In genomic region chr7:113151499-113151898, GRCm38 (mm10) we compare ENCODE assay signal across 9 mouse cellular contexts. TPM values are rescaled to one million over a fixed set of nuclear protein-coding genes. Genes with fewer than 3 reads are reported as not detected.
A peak's percentile ranks its signal among the peaks of the same experiment; 100 is the strongest.
DNase-seq lines count a peak whose midpoint lies in the region; ATAC-seq lines count a peak whose summit lies in the region.
"Had no signal": no experiment of that assay in that cellular context is flagged by ENCODE, and none has a peak within 500 bp of the region (broad histone marks: within the 10 kb centered on the region; RNA-seq: fewer than 3 reads in every experiment).

No protein-coding gene starts in this region.

- peaks cover 8% of the 10 kb centered on the region; the same call in 1 of the 2 replicates for H3K4me1 ChIP-seq in intestine, embryonic 16.5 days (ENCODE audit: control insufficient read depth, insufficient read depth, low read length)

- intact Hi-C loops in gastrocnemius, postnatal 36 days (cut with DNase I), result no loop called here

- WGBS in intestine, embryonic 16.5 days, result 33% methylated on average over 6 of the region's 6 CpGs

- peak overlapping the region; percentile 46 for H3K27ac ChIP-seq in intestine, embryonic 16.5 days (ENCODE audit: low read length)
- H3K27ac ChIP-seq: limb, embryonic 15.5 days had no signal

- H3K4me3 ChIP-seq in intestine, embryonic 16.5 days (ENCODE audit: low read length), result no peak overlapping the region
- H3K4me3 ChIP-seq: limb, embryonic 15.5 days had no signal

- peak; percentile 43 for DNase-seq in lung, postnatal 10 days
- DNase-seq in lung, postnatal 36 days, result no peak
- peak; percentile 59 for DNase-seq in adrenal gland, postnatal 10 days
- DNase-seq in gastrocnemius, postnatal 36 days, result peak; percentile 28 to 49
- DNase-seq in spleen, adult 12 weeks (ENCODE audit: low spot score), result no peak
- DNase-seq in right cerebral cortex, adult 2 months (ENCODE audit: low spot score in 2 of 2), result no peak
- DNase-seq in B cell, adult 2 months, result no peak

- H3K4me2 ChIP-seq in intestine, embryonic 16.5 days (ENCODE audit: low read depth, low read length), result no peak overlapping the region
- H3K4me2 ChIP-seq: limb, embryonic 15.5 days had no signal

- ATAC-seq in intestine, embryonic 16.5 days, result peak; percentile 48; the same call in 1 of the 2 replicates

- H3K9ac ChIP-seq in intestine, embryonic 16.5 days (ENCODE audit: low read depth, low read length), result no peak overlapping the region
- H3K9ac ChIP-seq: limb, embryonic 15.5 days had no signal

- no peaks in the 10 kb centered on the region for H3K36me3 ChIP-seq in intestine, embryonic 16.5 days (ENCODE audit: control insufficient read depth, insufficient read depth, low read length)
- H3K36me3 ChIP-seq: limb, embryonic 15.5 days had no signal

- no peaks in the 10 kb centered on the region for H3K9me3 ChIP-seq in intestine, embryonic 16.5 days (ENCODE audit: control insufficient read depth, low read length)
- H3K9me3 ChIP-seq: limb, embryonic 15.5 days had no signal

- H3K27me3 ChIP-seq in intestine, embryonic 16.5 days (replicated peaks; ENCODE audit: control insufficient read depth, insufficient read depth, low read length), result no peaks in the 10 kb centered on the region
- H3K27me3 ChIP-seq: limb, embryonic 15.5 days had no signal

RNA-seq across cellular contexts. Expression of gene Arntl, which starts 55.8 kb away (rescaled TPM):
- 10 to 100 TPM; 22.9 to 25.7 TPM for total RNA-seq in adrenal gland, postnatal 10 days (2021)
- total RNA-seq in gastrocnemius, postnatal 36 days (2021), result 10 to 100 TPM; 10.6 to 12.1 TPM
- polyA plus RNA-seq in intestine, embryonic 16.5 days (2015; fragmentation: Nextera tagmentation; extraction: Ambion mirVana), result 8.6 and 8.9 TPM in 2 replicates

Comparison
In these comparisons a context has a peak if more than half of its experiments do, and no peak if none do; other contexts are left out.
1. DNase-seq: peak in lung, postnatal 10 days (single experiment), adrenal gland, postnatal 10 days (single experiment) and gastrocnemius, postnatal 36 days (2 of 2); none in lung, postnatal 36 days (single experiment), spleen, adult 12 weeks (single experiment), right cerebral cortex, adult 2 months (0 of 2) and B cell, adult 2 months (0 of 2).